Mouse (Mus musculus): Measurements from ENCODE around the gene Pla2g4c.

DNA sequence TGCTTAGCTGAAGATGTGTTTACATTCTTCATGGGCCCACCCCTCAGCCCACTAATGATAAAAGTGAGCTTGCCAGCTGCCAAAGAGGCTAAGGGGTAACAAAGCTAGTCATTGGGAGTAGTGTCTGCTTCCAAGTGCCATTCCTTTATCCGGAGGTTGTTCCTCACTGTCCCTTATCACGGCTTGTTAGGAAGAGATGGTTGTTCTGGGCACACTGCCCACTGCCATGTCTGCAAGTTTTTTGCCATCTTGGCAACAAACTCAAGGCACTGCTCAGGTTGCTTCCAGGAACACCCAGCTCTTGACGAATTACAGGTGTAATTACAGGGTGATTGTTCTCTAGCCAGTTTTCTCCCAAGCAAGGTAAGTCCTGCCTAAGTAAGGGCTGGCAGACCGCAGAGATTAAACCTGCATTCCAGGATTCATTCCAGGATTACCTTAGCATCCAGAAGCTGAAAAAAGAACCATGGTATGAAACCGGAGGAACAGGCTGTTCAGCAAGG lies 10.3 kb upstream of the Pla2g4c start:
- TF ChIP-seq POLR2A (IDR thresholded peaks at IDR 0.05; ENCODE audit: insufficient read depth, low read length) (no peak), CTCF (IDR thresholded peaks at IDR 0.05; ENCODE audit: low read depth, low read length) (no peak), EP300 (IDR thresholded peaks at IDR 0.05; ENCODE audit: insufficient read depth, low read depth, low read length) (no peak)
